Mouse (Mus musculus) neural tube, embryonic 12.5 days (tissue): ENCODE data around the gene 1110051M20Rik. TPM values are rescaled to one million over a fixed set of nuclear protein-coding genes. Genes with fewer than 3 reads are reported as not detected.

ENCODE experiments used
- ATAC-seq: fragments of 200-750 bp; cut with Nextera tagmentation; 2 replicates; pipeline ENCODE4 v1.8.0; 2017; ENCODE audit warnings: low read depth, mild to moderate bottlenecking, moderate TSS enrichment, moderate library complexity; ENCODE audit not compliant: low FRiP score
- H3K27ac ChIP-seq: fragments of 300-500 bp; sonication (generic); 2 replicates; pipeline ENCODE4 v1.5.1; 2016
- H3K27me3 ChIP-seq: fragments of 300-500 bp; sonication (generic); replicated peaks from 2 replicates; pipeline ENCODE4 v1.6.1; 2016; ENCODE audit warnings: mild to moderate bottlenecking
- H3K36me3 ChIP-seq: fragments of 300-500 bp; sonication (generic); 2 replicates; pipeline ENCODE4 v1.6.1; 2016; ENCODE audit warnings: mild to moderate bottlenecking
- H3K4me1 ChIP-seq: fragments of 300-500 bp; sonication (generic); 2 replicates; pipeline ENCODE4 v1.6.1; 2016
- H3K4me2 ChIP-seq: fragments of 300-500 bp; sonication (generic); replicated peaks from 2 replicates; pipeline ENCODE4 v1.6.1; 2016; ENCODE audit warnings: mild to moderate bottlenecking
- H3K4me3 ChIP-seq: fragments of 300-500 bp; sonication (generic); 2 replicates; pipeline ENCODE4 v1.5.1; 2016
- H3K9ac ChIP-seq: fragments of 300-500 bp; sonication (generic); 2 replicates; pipeline ENCODE4 v1.6.1; 2016; ENCODE audit warnings: mild to moderate bottlenecking
- H3K9me3 ChIP-seq: fragments of 300-500 bp; sonication (generic); 2 replicates; pipeline ENCODE4 v1.6.1; 2016; ENCODE audit warnings: mild to moderate bottlenecking
- WGBS: fragments of 180-500 bp; shearing (Covaris S2); methylation state at CpG from one replicate; pipeline ENCODE4 v1.1.7; 2016; 5-methylcytosine and 5-hydroxymethylcytosine counted together
- polyA plus RNA-seq: library from polyadenylated mRNA; unstranded; fragments of >200 nt; fragmentation: Nextera tagmentation; extraction: Ambion mirVana; gene quantifications from 2 replicates; pipeline ENCODE4 v1.2.1, GENCODE M21; 2016

Gene 1110051M20Rik
- polyA plus RNA-seq, 1 experiment from 2014 or later, result 112 TPM

DNA sequence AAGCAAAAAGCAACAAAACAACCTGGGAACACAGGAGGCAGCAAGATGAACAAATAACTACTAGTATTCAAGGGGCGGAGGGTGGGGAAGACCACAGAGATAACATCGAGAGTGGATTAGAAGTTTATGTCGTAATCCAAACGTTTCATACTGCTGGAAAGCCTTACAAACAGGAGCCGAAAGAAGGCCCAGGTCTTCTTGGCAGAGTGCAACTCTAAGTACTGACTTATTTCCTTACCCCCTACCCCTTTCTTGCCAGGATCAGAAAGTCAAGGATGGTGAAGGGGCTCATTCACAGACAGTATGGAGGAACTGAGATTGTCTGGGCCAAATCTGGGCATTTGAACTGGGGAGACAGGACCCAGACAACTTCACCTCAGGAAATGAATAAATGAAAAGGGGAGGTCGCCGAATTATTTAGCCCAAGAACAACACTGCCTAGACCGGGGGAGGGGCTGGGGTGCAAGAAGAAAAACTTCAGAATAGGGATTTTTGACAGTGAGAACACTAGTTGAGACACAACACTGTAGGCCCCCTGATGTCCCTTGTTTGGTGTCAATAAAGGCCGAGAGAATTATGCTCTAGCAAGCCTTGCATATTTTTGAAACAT lies 12.1 kb upstream of the 1110051M20Rik start:
- H3K9ac ChIP-seq, result no peak overlapping the region
- WGBS, result 43% methylated on average over 9 of the region's 9 CpGs
- H3K4me3 ChIP-seq, result peak overlapping the region; percentile 72
- peaks cover 24% of the 10 kb centered on the region for H3K4me1 ChIP-seq
- no peaks in the 10 kb centered on the region for H3K36me3 ChIP-seq
- no peaks in the 10 kb centered on the region for H3K9me3 ChIP-seq
- H3K27ac ChIP-seq, result no peak overlapping the region
- no peak for ATAC-seq
- H3K4me2 ChIP-seq, result peak overlapping the region; percentile 97
- no peaks in the 10 kb centered on the region for H3K27me3 ChIP-seq

GRCm38 (mm10) chr2:91455826-91456225 lies 11.3 kb upstream of the 1110051M20Rik start:
- no peak overlapping the region for H3K27ac ChIP-seq
- H3K9me3 ChIP-seq, result no peaks in the 10 kb centered on the region
- WGBS, result 3% methylated on average over 4 of the region's 4 CpGs
- no peak overlapping the region for H3K9ac ChIP-seq
- ATAC-seq, result no peak
- H3K27me3 ChIP-seq, result no peaks in the 10 kb centered on the region
- H3K4me1 ChIP-seq, result peaks cover 17% of the 10 kb centered on the region; the same call in 1 of the 2 replicates
- no peak overlapping the region for H3K4me3 ChIP-seq
- H3K4me2 ChIP-seq, result no peak overlapping the region
- H3K36me3 ChIP-seq, result no peaks in the 10 kb centered on the region

GRCm38 (mm10) chr2:91454434-91454833 lies 9.9 kb upstream of the 1110051M20Rik start:
- Histone ChIP-seq H3K4me2 (no peak overlapping the region), H3K4me1 (peaks cover 16% of the 10 kb centered on the region; the same call in 1 of the 2 replicates), H3K36me3 (no peaks in the 10 kb centered on the region), H3K27me3 (no peaks in the 10 kb centered on the region), H3K27ac (no peak overlapping the region), H3K4me3 (no peak overlapping the region), H3K9me3 (no peaks in the 10 kb centered on the region), H3K9ac (no peak overlapping the region)
- WGBS, result 89% methylated on average over 3 of the region's 3 CpGs
- ATAC-seq, result no peak

GRCm38 (mm10) chr2:91453231-91454075 lies 8.9 kb upstream of the 1110051M20Rik start:
- Histone ChIP-seq H3K4me2 (no peak overlapping the region), H3K36me3 (no peaks in the 10 kb centered on the region), H3K9ac (no peak overlapping the region), H3K4me1 (peaks cover 14% of the 10 kb centered on the region; the same call in 1 of the 2 replicates), H3K27me3 (no peaks in the 10 kb centered on the region), H3K27ac (no peak overlapping the region), H3K9me3 (no peaks in the 10 kb centered on the region), H3K4me3 (no peak overlapping the region)
- 80% methylated on average over 9 of the region's 9 CpGs for WGBS
- no peak for ATAC-seq

- ATAC-seq, result no peak
- H3K4me3 ChIP-seq, result no peak overlapping the region
- no peak overlapping the region for H3K9ac ChIP-seq
- peaks cover 8% of the 10 kb centered on the region; the same call in 1 of the 2 replicates for H3K4me1 ChIP-seq
- 37% methylated on average over 8 of the region's 8 CpGs for WGBS
- peak overlapping the region; percentile 10; the same call in 1 of the 2 replicates for H3K4me2 ChIP-seq
- no peaks in the 10 kb centered on the region for H3K9me3 ChIP-seq
- H3K36me3 ChIP-seq, result no peaks in the 10 kb centered on the region
- H3K27me3 ChIP-seq, result no peaks in the 10 kb centered on the region
- no peak overlapping the region for H3K27ac ChIP-seq
Observed at GRCm38 (mm10) chr2:91452658-91453057, 8.2 kb upstream of the 1110051M20Rik start.

DNA sequence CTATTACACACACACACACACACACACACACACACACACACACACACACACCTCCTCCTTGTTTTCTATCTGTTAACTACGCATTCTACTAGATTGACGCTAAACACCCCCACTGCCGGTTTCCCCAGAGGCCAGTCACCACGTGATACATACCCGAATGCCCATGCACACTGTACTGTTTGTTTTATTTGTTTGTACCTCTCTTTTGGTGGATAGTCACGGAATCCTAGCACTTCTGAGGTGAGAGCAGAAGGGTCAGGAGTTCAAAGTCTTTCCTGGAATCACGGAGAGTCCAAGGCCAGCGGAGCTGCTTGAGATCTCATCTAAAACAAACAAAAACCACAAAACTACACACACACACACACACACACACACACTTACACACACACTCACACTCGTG lies 5.8 kb upstream of the 1110051M20Rik start:
- Histone ChIP-seq H3K36me3 (no peaks in the 10 kb centered on the region), H3K9me3 (no peaks in the 10 kb centered on the region), H3K27me3 (no peaks in the 10 kb centered on the region), H3K4me1 (no peaks in the 10 kb centered on the region), H3K9ac (no peak overlapping the region), H3K27ac (no peak overlapping the region), H3K4me2 (no peak overlapping the region), H3K4me3 (no peak overlapping the region)
- WGBS, result 80% methylated on average over 9 of the region's 9 CpGs
- no peak for ATAC-seq

DNA sequence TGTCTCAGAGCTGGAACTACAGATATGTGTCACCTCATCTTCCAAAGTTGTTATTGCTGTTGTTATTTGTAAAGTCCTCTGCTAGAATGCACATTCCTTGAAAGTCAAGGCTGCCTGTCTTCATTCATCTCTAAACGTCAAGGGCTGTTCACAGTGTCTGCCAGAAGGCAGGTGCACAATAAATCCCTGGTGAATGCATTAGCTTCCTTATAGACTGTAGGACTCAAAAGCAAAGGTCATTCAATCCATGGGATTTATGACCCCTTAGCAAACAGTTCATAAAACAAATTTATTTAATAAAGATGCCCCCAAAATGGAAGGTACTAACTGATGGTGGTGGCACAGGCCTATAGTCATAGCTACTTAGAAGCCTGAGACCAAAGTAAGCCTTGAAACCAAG lies 5.2 kb upstream of the 1110051M20Rik start:
- H3K4me1 ChIP-seq, result no peaks in the 10 kb centered on the region
- no peaks in the 10 kb centered on the region for H3K9me3 ChIP-seq
- 38% methylated on average over 1 of the region's 1 CpGs for WGBS

GRCm38 (mm10) chr2:91442241-91442640 lies 2.3 kb downstream of the 1110051M20Rik start:
- no peak overlapping the region for H3K4me2 ChIP-seq
- H3K9me3 ChIP-seq, result no peaks in the 10 kb centered on the region
- H3K27ac ChIP-seq, result no peak overlapping the region
- H3K4me1 ChIP-seq, result peaks cover 5% of the 10 kb centered on the region
- no peaks in the 10 kb centered on the region for H3K27me3 ChIP-seq
- 80% methylated on average over 1 of the region's 1 CpGs for WGBS
- no peak for ATAC-seq
- H3K36me3 ChIP-seq, result no peaks in the 10 kb centered on the region
- no peak overlapping the region for H3K9ac ChIP-seq
- no peak overlapping the region for H3K4me3 ChIP-seq

More for the DNA sequence above, 5.2 kb upstream of the 1110051M20Rik start:
- Histone ChIP-seq H3K4me2 (no peak overlapping the region), H3K4me3 (no peak overlapping the region), H3K36me3 (no peaks in the 10 kb centered on the region), H3K27ac (no peak overlapping the region), H3K27me3 (no peaks in the 10 kb centered on the region), H3K9ac (no peak overlapping the region)
- no peak for ATAC-seq

DNA sequence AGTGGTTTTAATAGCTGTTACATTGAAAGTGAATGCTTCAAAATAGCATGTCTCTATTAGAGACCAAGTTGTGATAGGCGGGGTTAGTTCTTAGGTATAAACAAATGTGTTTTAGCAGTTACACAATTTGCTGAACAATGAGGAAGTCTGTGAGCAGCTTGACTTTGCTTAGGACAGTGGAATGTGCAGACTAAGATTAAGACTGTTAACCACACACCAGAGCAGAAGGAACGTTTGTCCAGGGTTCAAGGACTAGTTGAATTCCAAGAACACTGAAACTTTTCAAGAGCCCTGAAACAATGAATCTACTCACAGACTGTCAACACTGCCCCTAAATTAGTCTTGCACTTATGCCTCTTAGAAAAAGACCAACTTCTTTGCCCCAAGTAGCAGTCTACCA lies 2.8 kb downstream of the 1110051M20Rik start:
- Histone ChIP-seq H3K4me3 (no peak overlapping the region), H3K9me3 (no peaks in the 10 kb centered on the region), H3K4me2 (no peak overlapping the region), H3K27me3 (no peaks in the 10 kb centered on the region), H3K4me1 (peaks cover 5% of the 10 kb centered on the region), H3K9ac (no peak overlapping the region), H3K27ac (no peak overlapping the region), H3K36me3 (no peaks in the 10 kb centered on the region)
- WGBS, result 66% methylated on average over 2 of the region's 2 CpGs
- ATAC-seq, result no peak

DNA sequence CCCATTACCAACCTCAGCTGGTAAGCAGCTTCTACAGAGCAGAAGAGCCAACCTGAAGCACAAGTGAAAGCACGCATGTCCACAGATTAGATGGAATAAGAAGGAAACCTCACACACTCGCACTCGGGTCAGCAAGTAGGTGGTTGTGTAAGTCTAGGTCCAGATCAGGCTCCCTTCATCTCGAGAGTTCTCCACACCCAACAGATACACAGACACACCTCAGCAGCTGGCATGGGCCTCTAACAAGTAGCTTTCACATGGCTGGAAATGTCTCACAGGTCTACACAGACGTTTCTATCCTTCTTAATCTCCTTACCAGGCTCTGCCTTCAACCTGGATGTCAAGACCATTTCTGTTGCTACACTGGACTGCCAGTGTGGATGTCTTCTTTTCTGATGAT lies 3.8 kb downstream of the 1110051M20Rik start:
- Histone ChIP-seq H3K9me3 (no peaks in the 10 kb centered on the region), H3K27me3 (no peaks in the 10 kb centered on the region), H3K4me2 (no peak overlapping the region), H3K4me1 (peaks cover 5% of the 10 kb centered on the region), H3K36me3 (no peaks in the 10 kb centered on the region), H3K27ac (no peak overlapping the region), H3K4me3 (no peak overlapping the region), H3K9ac (no peak overlapping the region)
- 86% methylated on average over 5 of the region's 5 CpGs for WGBS
- ATAC-seq, result no peak

DNA sequence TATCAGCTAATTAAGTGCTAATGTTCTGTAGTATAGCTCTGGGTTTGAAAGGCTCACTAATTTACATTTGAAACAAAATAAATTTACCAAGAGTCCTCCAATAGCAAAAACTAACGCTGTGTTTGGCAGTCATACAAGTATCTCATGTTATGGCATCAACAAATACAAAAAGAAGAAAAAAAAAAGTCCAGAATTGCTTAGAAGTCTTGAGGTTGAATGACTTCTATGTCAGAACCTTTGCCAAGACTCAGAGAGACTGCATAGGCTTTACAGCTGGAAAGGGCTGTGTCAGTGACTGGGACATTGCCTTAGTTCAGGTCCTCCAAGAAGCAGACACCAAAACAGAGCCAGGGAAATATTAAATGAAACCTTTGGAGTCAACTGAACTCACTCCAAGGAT lies 4.6 kb downstream of the 1110051M20Rik start:
- Histone ChIP-seq H3K4me1 (peaks cover 5% of the 10 kb centered on the region), H3K4me3 (no peak overlapping the region), H3K9me3 (no peaks in the 10 kb centered on the region), H3K9ac (no peak overlapping the region), H3K4me2 (no peak overlapping the region), H3K27me3 (no peaks in the 10 kb centered on the region), H3K27ac (no peak overlapping the region), H3K36me3 (no peaks in the 10 kb centered on the region)
- no peak for ATAC-seq
- 90% methylated on average over 1 of the region's 1 CpGs for WGBS

DNA sequence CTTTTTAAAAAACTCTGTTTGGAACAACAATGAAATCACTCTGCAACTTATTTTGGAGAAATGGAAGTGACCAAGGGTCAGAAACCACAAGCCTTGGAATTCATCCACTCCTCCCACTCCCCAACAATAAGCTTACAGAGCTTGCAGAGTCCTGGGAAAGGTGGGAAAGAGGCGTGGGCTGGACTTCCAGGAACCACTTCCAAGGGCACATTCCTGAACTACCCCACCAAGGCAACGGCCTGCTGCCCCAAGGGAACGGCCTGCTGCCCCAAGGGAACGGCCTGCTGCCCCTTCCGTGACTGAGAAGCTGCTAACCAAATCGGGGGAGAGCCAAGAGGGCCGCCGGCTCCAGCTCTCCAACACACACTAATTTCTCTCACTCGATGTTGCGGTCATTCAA lies 5.2 kb downstream of the 1110051M20Rik start:
- no peak overlapping the region for H3K4me2 ChIP-seq
- H3K27ac ChIP-seq, result no peak overlapping the region
- no peak for ATAC-seq
- H3K9ac ChIP-seq, result no peak overlapping the region
- no peaks in the 10 kb centered on the region for H3K36me3 ChIP-seq
- H3K4me1 ChIP-seq, result peaks cover 5% of the 10 kb centered on the region
- H3K9me3 ChIP-seq, result no peaks in the 10 kb centered on the region
- no peaks in the 10 kb centered on the region for H3K27me3 ChIP-seq
- H3K4me3 ChIP-seq, result no peak overlapping the region
- 88% methylated on average over 10 of the region's 10 CpGs for WGBS
